Mouse (Mus musculus): ENCODE measurements at regions not wholly inside any gene's neighbourhood (a gene's known extent, or its start where the extent isn't known, plus 50 kb on each side); places are given as distances from the start of the nearest gene placed in this dataset.

DNA sequence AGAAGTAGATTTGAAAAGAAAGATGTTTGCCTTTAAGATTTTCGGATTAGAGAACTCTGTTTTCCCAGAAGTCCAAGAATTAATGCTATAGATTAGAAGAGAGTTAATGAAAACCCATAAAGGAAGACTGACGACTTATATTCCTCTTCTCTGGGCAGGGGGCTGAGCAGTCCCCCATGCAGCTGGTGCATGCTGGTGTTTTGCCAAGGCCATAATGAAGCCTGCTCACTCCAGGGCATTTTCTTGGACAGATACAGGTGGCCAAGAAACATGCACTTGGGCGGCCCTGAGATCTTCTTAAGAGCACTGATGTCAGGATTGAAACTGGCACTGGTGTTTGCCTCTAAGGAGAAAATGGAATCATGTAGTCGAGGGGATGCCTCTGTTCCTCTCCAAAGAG, 233.6 kb upstream of the Tmem161b start:
- ATAC-seq = peak; percentile 47; the same call in 1 of the 2 replicates
- Histone ChIP-seq H3K27ac (peak overlapping the region; percentile 84), H3K27me3 (no peaks in the 10 kb centered on the region), H3K4me2 (replicated peaks) (peak overlapping the region; percentile 42; the same call in 1 of the 2 replicates), H3K9ac (replicated peaks) (no peak overlapping the region), H3K4me1 (replicated peaks) (peaks cover 22% of the 10 kb centered on the region), H3K36me3 (no peaks in the 10 kb centered on the region), H3K9me3 (no peaks in the 10 kb centered on the region), H3K4me3 (replicated peaks) (no peak overlapping the region)
- 52% methylated on average over 4 of the region's 4 CpGs for WGBS

GRCm38 (mm10) chr13:83997599-83998369, 224.3 kb upstream of the Tmem161b start:
- 41% methylated on average over 12 of the region's 12 CpGs for WGBS
- H3K9me3 ChIP-seq = no peaks in the 10 kb centered on the region
- no peak overlapping the region for H3K4me3 ChIP-seq (replicated peaks)
- H3K27ac ChIP-seq = peak overlapping the region; percentile 69
- peak overlapping the region; percentile 13; the same call in 1 of the 2 replicates for H3K4me2 ChIP-seq (replicated peaks)
- ATAC-seq = peak; percentile 84
- H3K36me3 ChIP-seq = no peaks in the 10 kb centered on the region
- H3K27me3 ChIP-seq = no peaks in the 10 kb centered on the region
- peaks cover 9% of the 10 kb centered on the region for H3K4me1 ChIP-seq (replicated peaks)
- H3K9ac ChIP-seq (replicated peaks) = 0 out of 2 replicates have a peak overlapping the region, but pooled peaks have one; percentile 14

DNA sequence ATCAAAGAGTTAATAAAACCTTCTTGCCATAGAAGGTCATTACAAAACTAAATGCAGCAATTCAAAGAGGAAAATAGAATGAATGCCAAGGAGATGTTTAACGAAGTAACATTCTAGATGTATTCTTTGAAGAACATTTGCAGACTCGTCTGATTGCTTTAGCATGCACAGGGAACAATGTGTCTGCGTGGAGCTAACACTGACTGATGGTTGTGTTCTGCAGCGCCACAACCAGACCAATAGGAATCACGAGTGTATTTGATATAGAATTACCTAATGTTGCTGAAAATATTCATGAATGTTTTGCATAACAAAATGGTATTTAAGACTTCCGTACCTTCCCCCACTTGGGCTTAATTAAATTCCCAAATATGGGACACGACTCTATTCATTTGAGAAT, 200.3 kb upstream of the Tmem161b start:
- Histone ChIP-seq H3K4me3 (replicated peaks) (no peak overlapping the region), H3K27me3 (no peaks in the 10 kb centered on the region), H3K4me1 (replicated peaks) (no peaks in the 10 kb centered on the region), H3K4me2 (replicated peaks) (no peak overlapping the region), H3K36me3 (no peaks in the 10 kb centered on the region), H3K9me3 (no peaks in the 10 kb centered on the region), H3K27ac (no peak overlapping the region), H3K9ac (replicated peaks) (no peak overlapping the region)
- no peak for ATAC-seq
- WGBS = 50% methylated on average over 7 of the region's 7 CpGs

GRCm38 (mm10) chr13:84023021-84023420, 199.1 kb upstream of the Tmem161b start:
- WGBS = 94% methylated on average over 1 of the region's 1 CpGs
- no peak overlapping the region for H3K27ac ChIP-seq
- no peaks in the 10 kb centered on the region for H3K9me3 ChIP-seq
- no peaks in the 10 kb centered on the region for H3K4me1 ChIP-seq (replicated peaks)
- H3K27me3 ChIP-seq = no peaks in the 10 kb centered on the region
- H3K4me3 ChIP-seq (replicated peaks) = no peak overlapping the region
- H3K4me2 ChIP-seq (replicated peaks) = no peak overlapping the region
- no peak for ATAC-seq
- no peak overlapping the region for H3K9ac ChIP-seq (replicated peaks)
- H3K36me3 ChIP-seq = no peaks in the 10 kb centered on the region

GRCm38 (mm10) chr13:84023637-84024036, 198.5 kb upstream of the Tmem161b start:
- no peak overlapping the region for H3K27ac ChIP-seq
- no peak overlapping the region for H3K9ac ChIP-seq (replicated peaks)
- H3K36me3 ChIP-seq = no peaks in the 10 kb centered on the region
- ATAC-seq = no peak
- no peaks in the 10 kb centered on the region for H3K9me3 ChIP-seq
- H3K4me3 ChIP-seq (replicated peaks) = no peak overlapping the region
- no peaks in the 10 kb centered on the region for H3K4me1 ChIP-seq (replicated peaks)
- no peaks in the 10 kb centered on the region for H3K27me3 ChIP-seq
- 48% methylated on average over 5 of the region's 5 CpGs for WGBS
- no peak overlapping the region for H3K4me2 ChIP-seq (replicated peaks)

DNA sequence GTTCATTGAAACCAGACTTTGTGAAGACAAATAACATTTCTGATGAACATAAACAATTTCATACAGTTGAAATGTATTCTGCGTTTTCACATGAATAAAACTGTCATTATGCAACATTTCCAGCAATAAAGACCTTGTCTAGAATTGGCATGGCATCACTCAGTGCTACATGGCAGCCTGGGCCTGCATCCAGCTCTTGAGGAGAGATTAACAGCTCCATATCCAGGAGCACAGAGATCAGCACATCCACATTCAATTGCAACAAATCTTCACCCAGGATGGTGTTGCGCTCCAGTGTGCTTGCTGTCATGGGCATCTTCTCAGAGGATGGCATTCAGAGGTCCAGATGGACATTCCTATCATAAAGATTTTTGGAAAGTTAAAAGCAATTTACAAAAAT, 196.7 kb upstream of the Tmem161b start:
- H3K4me1 ChIP-seq (replicated peaks) = no peaks in the 10 kb centered on the region
- H3K36me3 ChIP-seq = no peaks in the 10 kb centered on the region
- H3K9me3 ChIP-seq = no peaks in the 10 kb centered on the region
- no peak overlapping the region for H3K4me2 ChIP-seq (replicated peaks)
- 94% methylated on average over 2 of the region's 2 CpGs for WGBS
- H3K4me3 ChIP-seq (replicated peaks) = no peak overlapping the region
- no peak overlapping the region for H3K9ac ChIP-seq (replicated peaks)
- no peak overlapping the region for H3K27ac ChIP-seq
- no peak for ATAC-seq
- no peaks in the 10 kb centered on the region for H3K27me3 ChIP-seq

- H3K4me1 ChIP-seq (replicated peaks) = no peaks in the 10 kb centered on the region
- H3K4me3 ChIP-seq (replicated peaks) = no peak overlapping the region
- H3K27ac ChIP-seq = no peak overlapping the region
- H3K9ac ChIP-seq (replicated peaks) = no peak overlapping the region
- no peaks in the 10 kb centered on the region for H3K36me3 ChIP-seq
- H3K4me2 ChIP-seq (replicated peaks) = no peak overlapping the region
- ATAC-seq = no peak
- WGBS = 92% methylated on average over 6 of the region's 6 CpGs
- no peaks in the 10 kb centered on the region for H3K27me3 ChIP-seq
- no peaks in the 10 kb centered on the region for H3K9me3 ChIP-seq
Observed at GRCm38 (mm10) chr13:84047736-84048135, 174.4 kb upstream of the Tmem161b start.

GRCm38 (mm10) chr13:84052221-84052620, 169.9 kb upstream of the Tmem161b start:
- Histone ChIP-seq H3K9ac (replicated peaks) (no peak overlapping the region), H3K9me3 (no peaks in the 10 kb centered on the region), H3K4me3 (replicated peaks) (no peak overlapping the region), H3K36me3 (no peaks in the 10 kb centered on the region), H3K4me2 (replicated peaks) (no peak overlapping the region), H3K27ac (no peak overlapping the region), H3K4me1 (replicated peaks) (peaks cover 11% of the 10 kb centered on the region), H3K27me3 (no peaks in the 10 kb centered on the region)
- 81% methylated on average over 1 of the region's 1 CpGs for WGBS
- no peak for ATAC-seq

DNA sequence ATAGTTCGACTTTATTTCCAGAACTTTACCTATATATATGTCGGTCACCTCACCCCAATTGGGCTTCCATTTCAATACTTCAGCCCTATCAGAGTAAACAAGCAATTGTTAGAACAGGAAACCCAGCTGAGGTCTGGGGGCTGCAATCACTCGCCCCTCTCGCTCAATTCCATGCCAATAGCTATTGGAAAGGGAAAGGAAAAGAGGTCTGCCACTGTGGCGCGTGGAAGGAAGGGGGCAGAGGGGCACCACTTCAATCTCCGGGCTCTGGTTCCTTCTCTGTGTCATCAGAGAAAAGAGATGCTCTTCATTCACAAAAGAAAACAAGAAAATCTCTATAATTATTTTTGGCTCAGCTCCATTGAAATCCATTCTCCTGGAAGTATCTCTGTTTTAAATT, 167.1 kb upstream of the Tmem161b start:
- ATAC-seq = no peak
- WGBS = 60% methylated on average over 7 of the region's 7 CpGs
- H3K4me3 ChIP-seq (replicated peaks) = no peak overlapping the region
- no peak overlapping the region for H3K9ac ChIP-seq (replicated peaks)
- H3K4me2 ChIP-seq (replicated peaks) = peak overlapping the region; percentile 12; the same call in 1 of the 2 replicates
- peak overlapping the region; percentile 72 for H3K27ac ChIP-seq
- H3K9me3 ChIP-seq = no peaks in the 10 kb centered on the region
- H3K4me1 ChIP-seq (replicated peaks) = peaks cover 30% of the 10 kb centered on the region
- no peaks in the 10 kb centered on the region for H3K36me3 ChIP-seq
- H3K27me3 ChIP-seq = no peaks in the 10 kb centered on the region

DNA sequence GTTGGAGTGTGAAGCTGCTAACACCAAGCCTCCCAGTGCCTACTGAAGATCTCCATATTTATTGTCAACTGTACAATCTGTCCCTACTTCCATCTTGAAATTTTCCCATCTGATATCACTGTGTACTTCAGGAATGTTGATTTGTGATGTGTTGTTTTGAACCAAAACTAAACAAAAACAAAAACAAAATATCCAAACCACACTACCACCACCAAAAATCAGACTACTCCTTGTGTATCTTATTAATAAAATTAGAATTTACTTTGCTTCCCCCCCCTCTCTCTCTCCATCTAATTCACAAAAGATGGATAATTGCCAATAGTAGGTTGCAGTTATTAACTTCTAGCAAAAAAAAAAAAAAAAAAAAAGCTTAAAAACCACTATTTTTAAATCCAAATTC, 166.5 kb upstream of the Tmem161b start:
- Histone ChIP-seq H3K9ac (replicated peaks) (no peak overlapping the region), H3K27me3 (no peaks in the 10 kb centered on the region), H3K27ac (peak overlapping the region; percentile 72; the same call in 1 of the 2 replicates), H3K36me3 (no peaks in the 10 kb centered on the region), H3K4me3 (replicated peaks) (no peak overlapping the region), H3K4me1 (replicated peaks) (peaks cover 36% of the 10 kb centered on the region), H3K9me3 (no peaks in the 10 kb centered on the region), H3K4me2 (replicated peaks) (0 out of 2 replicates have a peak overlapping the region, but pooled peaks have one; percentile 12)
- ATAC-seq = no peak

- Histone ChIP-seq H3K36me3 (no peaks in the 10 kb centered on the region), H3K9ac (replicated peaks) (no peak overlapping the region), H3K4me3 (replicated peaks) (no peak overlapping the region), H3K27me3 (no peaks in the 10 kb centered on the region), H3K27ac (peak overlapping the region; percentile 92), H3K4me2 (replicated peaks) (peak overlapping the region; percentile 19; the same call in 1 of the 2 replicates), H3K9me3 (no peaks in the 10 kb centered on the region), H3K4me1 (replicated peaks) (peaks cover 43% of the 10 kb centered on the region)
- 47% methylated on average over 2 of the region's 3 CpGs for WGBS
- no peak for ATAC-seq
Observed at GRCm38 (mm10) chr13:84056451-84056850, 165.6 kb upstream of the Tmem161b start.

DNA sequence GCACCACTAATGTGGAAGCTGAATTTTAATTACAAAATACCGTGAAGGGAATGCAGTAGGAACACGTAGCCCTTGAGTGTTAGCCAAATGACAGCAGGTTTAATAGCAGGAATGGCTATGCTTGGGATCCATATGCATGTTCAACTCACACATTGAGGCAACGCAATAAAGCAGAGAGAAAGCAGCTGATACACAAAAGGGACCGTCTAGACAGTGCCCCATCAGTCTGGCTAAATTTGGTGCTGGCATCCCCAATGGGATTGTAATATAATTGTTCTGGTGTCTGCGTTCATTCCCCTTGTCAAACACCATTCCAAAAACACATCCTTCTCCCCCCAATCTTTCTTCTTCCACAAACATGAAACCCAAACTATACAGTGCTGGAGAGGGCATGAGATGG, 165.1 kb upstream of the Tmem161b start:
- H3K9me3 ChIP-seq = no peaks in the 10 kb centered on the region
- peak; percentile 70 for ATAC-seq
- peak overlapping the region; percentile 92 for H3K27ac ChIP-seq
- no peaks in the 10 kb centered on the region for H3K36me3 ChIP-seq
- H3K27me3 ChIP-seq = no peaks in the 10 kb centered on the region
- 7% methylated on average over 5 of the region's 5 CpGs for WGBS
- H3K9ac ChIP-seq (replicated peaks) = 0 out of 2 replicates have a peak overlapping the region, but pooled peaks have one; percentile 10
- H3K4me1 ChIP-seq (replicated peaks) = peaks cover 48% of the 10 kb centered on the region
- H3K4me2 ChIP-seq (replicated peaks) = peak overlapping the region; percentile 19; the same call in 1 of the 2 replicates
- no peak overlapping the region for H3K4me3 ChIP-seq (replicated peaks)

DNA sequence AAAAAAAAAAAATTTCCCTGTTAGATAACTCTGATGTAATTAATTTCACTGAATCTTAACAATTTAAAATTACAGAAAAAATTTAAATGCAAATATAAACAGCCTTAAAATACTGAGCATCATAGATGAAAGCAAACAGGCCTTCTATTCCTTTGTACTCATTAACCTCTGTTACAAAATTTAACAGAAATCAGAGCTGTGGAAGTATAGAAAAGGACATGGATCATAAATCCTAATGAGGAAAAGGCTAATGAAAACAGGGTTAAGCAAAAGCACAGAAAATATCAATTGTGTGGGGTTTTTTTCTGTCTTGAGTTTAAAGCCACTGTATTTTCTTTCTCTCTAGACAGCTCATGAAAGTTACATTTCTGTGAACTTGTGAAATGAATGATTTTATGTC, 164.6 kb upstream of the Tmem161b start:
- ATAC-seq = no peak
- H3K4me2 ChIP-seq (replicated peaks) = no peak overlapping the region
- no peaks in the 10 kb centered on the region for H3K27me3 ChIP-seq
- H3K4me1 ChIP-seq (replicated peaks) = peaks cover 51% of the 10 kb centered on the region
- H3K9ac ChIP-seq (replicated peaks) = no peak overlapping the region
- peak overlapping the region; percentile 92 for H3K27ac ChIP-seq
- no peaks in the 10 kb centered on the region for H3K9me3 ChIP-seq
- H3K36me3 ChIP-seq = no peaks in the 10 kb centered on the region
- H3K4me3 ChIP-seq (replicated peaks) = no peak overlapping the region

Data from midbrain, embryonic 13.5 days (tissue).